Mouse (Mus musculus) skeletal muscle tissue, adult 2 months (tissue): ENCODE measurements around the gene Gstm4.
"Not testable (repeated sequence)": the region's sequence is repeated elsewhere in the genome, so short reads cannot be mapped to it uniquely, and the experiment has no call there.

Experiments
- DNase-seq: peaks from one replicate; pipeline ENCODE4 v3.0.0-alpha.2; 2012; ENCODE audit warnings: low read depth, low spot score

Gstm4 gene

DNA sequence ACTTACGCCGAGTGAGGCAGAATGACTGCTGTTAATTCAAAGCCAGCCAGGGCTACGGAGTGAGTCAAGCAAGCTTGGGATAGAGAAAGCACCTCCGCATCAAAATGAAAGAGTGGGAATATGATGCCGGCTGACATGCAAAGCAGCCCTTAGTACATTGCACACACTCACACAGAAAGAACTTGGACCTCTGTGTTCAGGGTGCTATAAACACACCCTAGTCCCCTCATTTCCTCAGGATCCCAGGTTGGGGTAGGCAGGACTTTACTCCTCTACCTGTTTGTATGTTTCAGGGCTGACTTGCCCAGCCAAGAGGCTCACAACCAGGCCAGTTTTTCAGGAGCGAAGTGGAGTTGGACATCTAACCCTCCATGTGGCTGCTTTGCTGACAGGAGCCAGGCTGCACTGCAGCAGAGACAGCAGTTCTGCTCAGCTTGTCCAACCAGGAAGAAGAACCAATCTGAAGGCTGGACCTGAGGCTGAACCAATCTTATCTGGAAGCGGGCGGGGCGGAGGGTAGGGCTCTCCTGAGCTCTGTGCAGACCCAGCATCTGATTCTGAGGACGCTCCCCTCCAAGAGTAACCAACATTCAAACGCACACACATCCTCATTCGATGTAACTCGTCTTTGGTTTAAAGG is 24.7 kb upstream of the Gstm4 start:
- DNase-seq = peak; percentile 41

DNA sequence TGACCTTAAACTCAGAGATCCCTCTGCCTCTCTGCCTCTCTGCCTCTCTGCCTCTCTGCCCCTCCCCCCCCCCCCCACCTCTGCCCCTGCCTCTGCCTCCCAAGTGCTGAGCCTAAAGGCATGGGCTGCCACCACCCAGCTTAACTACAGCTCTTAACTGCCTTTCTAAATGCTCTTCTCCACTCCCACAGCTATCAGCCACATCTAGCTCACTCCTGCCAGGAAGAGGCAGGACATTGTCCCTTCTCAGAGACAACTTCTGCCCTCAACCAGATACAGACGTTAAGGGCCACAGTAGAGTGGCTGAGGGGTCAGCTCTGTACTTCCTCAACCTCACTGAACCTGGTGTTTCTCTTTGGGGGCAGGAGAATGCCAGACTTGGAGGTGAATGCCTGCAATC is 24.1 kb upstream of the Gstm4 start:
- no peak for DNase-seq

DNA sequence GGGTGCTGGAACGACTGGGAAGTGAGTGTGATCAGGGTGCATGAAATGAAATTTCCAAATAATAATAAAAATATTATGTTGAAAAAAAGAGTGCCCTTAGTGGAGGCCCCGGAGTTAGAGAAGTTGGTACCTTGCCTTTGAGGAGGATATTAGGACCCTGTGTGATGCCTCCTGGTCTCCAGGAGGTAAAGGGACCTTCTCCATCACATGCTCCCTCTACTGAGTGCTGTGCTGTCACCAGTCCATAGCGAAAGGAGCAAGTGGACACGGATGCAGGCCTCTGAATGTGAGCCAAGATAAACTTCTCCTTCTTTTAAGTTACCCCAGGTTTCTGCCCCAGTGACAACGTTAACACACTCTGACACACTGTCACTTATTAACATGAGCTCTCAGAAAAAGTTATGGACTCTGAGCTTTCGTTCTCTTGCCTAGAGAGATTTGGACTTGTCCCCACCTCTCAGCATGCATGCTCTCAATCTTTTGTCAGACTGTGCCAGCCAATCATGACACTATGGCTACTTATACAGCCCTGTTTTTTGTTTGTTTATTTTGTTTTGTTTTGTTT is 22.8 kb upstream of the Gstm4 start:
- DNase-seq = no peak

DNA sequence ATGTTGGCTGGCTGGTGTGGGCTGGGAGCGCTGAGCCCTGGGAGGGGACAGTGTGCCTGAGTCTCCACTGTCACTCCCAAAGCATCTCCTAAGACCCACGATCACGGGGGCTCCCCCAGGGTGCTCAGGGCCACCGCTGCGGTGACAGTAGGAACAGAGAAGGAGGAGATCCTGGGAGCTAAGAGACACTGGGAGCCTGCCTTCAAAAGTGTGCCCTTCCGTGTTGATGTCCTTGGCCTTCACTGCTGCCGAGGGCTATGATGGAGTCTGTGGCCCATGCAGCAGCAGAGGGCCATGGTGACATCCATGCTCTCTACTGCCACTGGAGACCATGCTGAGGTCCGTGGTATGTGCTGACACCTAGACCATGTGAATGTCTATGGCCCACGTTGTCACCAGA is 20.9 kb upstream of the Gstm4 start:
- DNase-seq = no peak

DNA sequence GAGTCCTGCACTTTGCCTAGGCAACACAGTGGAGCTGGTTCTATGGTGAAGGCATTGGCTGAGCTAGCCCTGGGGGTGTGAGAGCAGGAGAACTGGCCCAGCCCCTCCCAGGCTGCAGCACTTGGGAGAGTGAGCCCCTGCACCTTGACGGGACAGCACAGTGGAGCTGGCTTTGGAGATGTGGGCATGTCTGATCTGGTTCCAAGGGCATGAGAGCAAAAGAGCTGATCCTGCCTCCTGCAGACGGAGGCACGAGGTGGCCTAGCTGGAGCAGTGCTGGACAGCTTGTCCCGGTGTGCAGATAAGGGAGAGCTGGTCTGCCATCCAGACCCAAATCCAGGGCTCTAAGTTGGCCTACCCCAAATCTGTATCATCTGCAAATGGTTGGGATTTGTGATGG is 20.0 kb upstream of the Gstm4 start:
- DNase-seq = no peak

DNA sequence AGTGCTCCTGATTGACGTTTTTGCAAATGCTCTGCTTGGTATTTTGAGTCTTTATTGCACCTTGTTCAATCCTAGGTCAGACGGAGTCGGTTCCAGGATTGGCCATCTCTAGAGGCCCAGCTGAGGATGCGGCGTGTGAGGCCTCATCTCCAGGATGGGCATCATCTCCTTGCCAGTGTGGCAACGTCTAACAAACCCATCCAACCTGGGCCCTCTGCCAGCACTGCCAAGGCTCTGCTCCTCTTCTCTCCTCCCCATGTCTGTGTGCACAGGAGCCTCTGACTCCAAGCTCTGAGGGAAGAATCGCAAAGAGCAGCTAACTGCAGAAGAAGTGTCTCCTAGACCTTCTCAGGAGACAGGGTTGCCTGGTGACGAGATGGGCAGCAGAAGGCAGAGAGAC is 18.0 kb upstream of the Gstm4 start:
- DNase-seq = no peak

DNA sequence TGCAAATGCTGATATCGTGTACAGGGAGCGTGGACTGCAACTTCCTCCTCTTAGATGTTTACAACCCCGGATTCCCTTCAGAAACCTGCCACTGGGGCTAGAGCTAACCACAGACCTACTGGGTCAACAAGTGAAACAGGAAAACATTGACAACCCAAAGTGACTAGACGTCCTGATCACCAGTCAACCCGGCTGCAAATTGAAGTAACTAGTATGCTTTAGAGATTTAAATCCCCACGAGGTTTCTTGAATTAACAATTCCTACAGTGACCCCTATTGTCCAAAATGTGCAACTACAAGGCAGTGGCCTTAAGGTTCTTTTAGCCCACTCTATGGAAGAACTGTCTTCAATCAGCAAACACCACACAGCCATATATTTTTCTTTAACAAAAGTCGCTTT is 16.7 kb upstream of the Gstm4 start:
- DNase-seq = peak; percentile 66

DNA sequence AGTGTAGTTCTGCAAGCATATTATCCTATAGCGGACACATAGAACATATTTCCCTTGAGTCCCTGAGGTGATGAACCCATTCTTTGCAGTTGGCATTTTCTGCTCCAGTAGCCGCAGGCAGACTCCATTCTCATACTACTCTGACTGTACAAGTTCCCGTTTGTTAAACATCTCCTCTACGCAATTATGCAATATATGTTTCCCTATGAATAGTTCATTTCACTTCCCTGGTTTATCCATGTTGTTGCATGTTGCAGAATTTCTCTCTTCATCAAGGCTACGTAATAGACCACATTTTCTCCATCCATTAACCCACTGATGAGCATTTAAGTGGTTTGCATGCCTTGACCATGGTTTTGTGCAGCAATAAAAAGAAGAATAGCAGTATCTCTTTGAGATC is 5.8 kb upstream of the Gstm4 start:
- no peak for DNase-seq

DNA sequence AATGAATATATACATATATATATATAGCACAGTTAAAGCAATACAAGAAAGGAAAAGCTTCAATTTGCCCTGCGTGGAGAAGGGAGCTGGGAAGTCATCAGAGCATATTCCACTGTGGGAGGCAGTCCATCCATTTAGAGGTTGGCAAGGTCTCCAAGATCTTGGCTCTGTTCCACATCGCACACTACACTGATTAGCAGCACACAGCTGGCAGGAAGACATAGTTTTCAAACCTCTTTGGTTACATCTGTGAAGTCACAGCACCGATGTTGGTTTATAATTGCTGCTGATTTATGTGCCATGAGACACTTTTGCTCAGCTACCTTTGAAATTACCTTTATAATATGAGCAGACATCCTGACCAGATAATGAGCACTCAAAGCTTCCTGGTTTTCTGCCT is 3.6 kb upstream of the Gstm4 start:
- DNase-seq = no peak

DNA sequence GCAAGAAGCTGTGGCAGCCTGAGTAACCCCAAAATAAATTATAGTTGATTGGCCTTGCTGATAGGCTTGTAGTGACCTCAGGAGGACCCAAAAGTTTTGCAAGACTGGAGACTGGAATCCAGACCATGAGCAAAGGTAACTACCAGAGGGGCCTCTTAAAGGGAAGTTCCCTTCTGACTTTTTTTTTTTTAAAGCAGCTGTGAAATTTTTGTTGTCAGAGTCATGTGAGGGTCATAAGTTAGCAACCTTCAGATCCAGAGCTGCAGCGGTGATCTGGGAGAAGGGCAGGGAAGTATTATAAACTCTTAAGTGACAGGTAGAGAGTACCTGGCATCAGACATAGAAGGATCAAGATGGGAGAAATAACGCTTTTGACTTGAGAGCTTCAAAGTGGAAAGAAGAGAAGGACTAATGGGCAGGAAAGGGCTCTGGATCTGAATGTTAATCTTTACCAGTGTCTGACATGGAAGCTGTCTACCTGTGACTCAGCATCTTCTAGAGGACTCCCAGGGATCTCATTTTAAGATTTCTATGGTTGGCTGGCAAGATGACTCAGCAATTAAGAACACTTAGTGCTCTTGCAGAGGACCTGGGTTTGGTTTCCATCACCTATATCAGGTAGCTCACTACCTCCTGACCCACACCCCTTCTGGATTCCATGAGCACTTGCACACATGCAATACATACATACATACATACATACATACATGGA is 2.4 kb upstream of the Gstm4 start:
- no peak for DNase-seq

DNA sequence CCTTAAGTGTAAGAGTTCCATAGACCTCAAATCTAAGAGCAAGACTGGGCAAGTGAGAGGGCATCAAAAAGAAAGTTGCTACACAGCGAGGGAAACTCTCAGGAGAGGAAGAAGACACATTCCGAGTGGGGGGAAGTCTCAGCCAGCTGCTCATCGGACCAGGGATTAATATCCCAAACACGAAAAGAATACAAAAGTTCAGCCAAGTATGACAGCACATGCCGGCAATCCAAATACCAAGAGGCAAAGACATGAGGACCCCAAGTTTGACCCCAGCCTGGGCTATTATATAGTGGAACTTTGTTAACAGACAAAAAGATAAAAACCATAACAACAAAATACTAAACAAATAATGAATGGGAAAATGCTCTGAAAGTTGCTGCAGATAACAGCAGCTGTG is 11.5 kb downstream of the Gstm4 start:
- no peak for DNase-seq

DNA sequence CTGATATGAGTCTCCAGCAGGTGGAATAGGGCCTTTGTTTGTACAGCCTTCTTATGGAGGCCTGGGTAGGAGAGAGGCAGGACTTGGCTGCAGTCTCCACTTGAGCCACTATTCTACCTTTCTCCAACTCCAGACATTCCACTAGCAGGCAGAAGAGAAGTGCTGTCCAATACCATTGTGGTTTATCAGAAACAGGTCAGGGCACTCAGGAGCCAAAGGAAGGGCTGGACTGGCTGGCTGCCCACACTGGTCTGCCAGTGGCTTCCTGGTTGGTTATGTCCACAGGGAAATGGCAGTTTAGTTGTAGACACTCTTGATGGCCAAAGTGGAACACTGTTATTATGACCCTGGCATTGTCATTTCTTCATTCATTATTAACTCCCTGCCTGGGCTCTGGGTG is 12.6 kb downstream of the Gstm4 start:
- DNase-seq = no peak

DNA sequence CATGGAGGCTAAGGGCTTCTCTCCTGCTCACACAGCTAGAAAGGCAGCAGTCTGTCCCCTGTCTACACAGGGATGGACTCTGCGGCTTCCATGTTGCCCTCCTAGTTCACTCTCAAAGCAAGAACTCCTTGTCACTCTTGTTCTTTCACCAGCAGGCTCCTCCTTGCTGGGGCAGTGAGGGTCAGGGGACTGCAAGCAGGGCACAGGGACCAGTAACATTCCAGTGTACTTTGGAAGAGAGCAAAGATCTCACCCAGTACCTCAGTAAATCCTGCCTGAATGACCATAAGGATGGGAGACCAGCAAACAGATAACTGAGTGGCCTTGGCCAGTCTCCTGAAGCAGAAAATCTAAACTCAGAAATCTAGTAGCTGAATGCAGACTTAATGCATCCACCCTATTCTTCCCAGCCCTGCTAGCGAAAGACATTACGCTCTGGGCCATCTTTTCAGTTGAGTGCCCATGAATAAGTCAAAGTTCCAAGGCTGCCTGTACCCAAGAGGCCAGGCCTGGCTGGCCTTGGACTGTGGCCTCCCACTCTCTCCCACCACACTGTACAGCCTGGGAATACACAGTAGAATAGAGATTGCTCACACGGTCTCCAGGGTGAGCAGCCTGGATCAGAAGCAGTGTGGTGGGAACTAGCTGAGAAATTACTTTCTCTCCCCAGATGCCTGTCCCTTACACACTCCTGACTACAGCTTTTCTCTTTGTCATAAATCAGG is 15.9 kb downstream of the Gstm4 start:
- DNase-seq = no peak

DNA sequence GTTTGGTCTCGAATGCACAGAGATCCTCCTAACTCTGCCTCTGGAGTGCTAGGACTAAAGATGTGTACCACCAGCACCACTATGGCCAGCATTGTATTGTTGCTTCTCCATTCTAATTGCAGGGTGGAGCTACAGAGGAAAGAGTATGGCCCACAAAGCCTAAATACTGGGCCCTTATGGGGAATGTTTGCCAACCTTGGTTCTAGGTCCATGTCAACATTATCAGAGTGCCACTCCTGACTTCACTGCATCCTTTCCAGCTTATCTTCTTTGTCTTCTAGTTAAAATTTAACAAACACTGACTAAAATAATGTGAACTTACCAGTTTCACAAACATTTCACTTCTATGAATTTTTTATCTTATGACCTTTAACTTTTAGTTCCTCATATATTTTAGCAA is 18.1 kb downstream of the Gstm4 start:
- no peak for DNase-seq

DNA sequence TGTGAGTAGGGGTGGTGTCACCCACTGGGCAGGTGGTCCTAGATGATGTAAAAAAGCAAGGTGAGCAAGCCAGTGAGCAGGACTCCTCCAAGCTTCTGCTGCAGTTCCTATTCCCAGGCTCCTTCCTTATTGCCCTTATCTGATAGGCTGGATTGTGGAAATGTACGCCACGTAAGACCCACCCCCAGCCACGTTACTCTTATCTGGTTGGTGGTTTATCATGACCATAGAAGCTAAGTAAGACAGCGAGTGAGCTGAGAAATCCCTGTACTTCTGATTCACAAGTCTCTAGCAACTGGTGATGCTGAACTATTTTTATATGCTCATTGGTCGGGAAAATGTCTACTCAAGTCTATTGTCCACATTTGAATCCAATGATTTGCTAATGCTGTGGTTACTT is 18.6 kb downstream of the Gstm4 start:
- DNase-seq = no peak

DNA sequence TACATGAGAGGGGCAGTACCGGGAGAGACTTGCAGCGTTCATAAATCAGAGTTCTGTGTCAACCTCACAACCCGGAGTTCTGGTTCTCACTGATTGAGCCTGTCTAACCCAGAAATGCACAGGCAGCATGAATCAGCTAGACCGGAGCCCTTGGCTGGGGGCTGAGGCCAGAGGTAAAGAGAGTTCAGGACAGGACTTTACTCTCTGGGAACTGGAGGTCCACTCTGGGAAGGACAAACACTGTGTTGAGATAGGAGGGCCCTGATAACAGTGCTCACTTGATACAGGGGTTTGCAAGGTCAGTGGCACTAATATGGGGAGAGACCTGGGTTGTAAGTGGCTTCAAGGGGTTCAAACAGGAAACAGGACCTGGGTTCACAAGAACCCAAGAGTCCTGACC is 19.4 kb downstream of the Gstm4 start:
- DNase-seq = no peak

DNA sequence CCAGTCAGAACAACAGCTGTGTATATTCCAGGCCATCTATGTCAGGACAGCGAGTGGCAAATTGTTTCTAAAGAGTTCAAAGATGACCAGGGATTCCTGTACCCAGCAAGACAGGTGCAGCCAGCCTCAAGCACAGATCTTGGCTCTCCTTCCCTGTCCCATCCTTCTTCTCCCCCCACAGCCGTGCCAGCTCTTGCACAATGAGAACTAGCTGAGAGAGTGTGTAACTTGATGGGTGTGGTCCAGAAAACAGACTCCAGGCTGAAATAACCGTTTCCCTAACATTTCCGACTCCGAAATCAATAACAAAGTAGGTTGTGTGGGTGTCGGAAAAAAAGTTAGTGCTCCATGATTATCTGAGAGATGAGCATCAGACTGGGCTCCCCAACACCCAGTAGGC is 22.0 kb downstream of the Gstm4 start:
- DNase-seq = peak; percentile 73

DNA sequence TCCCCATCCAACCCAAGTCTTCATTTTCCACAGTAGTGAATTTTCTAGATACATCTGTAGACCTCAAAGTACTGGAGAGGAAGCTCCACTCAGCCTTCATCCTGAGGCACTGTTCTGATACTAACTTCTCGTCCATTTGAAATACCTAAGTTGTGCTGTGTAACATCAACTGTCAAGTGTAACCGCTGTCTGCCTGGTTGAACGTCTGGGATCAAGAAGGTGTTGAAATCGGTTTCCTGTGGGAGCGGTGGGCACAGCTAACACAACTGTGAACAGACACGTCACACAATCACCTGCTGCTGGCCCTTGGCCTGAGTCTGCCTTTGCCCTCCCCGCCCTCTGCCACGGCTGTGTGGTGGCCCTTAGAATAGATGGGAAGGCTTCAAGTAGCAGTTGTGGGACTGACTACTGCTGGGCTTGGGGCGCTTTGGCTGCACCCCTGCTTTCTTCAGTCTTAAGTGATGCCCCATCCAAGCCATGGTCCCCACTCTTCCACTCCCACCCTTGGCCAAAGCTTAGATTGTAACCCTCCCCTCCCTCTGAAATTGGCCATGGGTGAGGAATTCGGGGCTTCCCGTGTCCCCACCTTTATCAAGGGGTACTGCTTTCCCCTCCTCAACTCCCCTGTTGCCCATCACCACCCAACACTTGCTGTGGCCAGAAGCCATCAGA is 24.2 kb downstream of the Gstm4 start:
- DNase-seq = not testable (repeated sequence)

DNA sequence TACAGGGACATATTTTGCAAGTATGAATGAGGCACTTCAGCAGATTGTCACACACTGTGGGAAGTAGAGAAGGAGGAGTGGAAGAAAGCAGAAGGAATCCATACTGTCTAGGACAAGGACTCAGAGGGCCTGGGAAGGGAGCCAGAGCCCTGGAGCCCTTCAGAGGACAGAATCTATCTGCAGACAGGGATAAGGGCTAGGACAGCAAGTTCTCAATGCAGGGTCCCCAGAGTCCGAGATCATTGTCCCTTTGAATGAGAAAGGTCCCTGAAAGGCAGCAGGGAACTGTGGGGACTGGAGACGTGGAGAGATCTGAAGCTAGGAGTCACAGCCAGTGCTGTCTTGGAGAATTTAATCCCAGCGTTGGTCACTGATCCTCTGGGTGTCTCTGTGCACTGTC is 25.5 kb downstream of the Gstm4 start:
- DNase-seq = not testable (repeated sequence)

DNA sequence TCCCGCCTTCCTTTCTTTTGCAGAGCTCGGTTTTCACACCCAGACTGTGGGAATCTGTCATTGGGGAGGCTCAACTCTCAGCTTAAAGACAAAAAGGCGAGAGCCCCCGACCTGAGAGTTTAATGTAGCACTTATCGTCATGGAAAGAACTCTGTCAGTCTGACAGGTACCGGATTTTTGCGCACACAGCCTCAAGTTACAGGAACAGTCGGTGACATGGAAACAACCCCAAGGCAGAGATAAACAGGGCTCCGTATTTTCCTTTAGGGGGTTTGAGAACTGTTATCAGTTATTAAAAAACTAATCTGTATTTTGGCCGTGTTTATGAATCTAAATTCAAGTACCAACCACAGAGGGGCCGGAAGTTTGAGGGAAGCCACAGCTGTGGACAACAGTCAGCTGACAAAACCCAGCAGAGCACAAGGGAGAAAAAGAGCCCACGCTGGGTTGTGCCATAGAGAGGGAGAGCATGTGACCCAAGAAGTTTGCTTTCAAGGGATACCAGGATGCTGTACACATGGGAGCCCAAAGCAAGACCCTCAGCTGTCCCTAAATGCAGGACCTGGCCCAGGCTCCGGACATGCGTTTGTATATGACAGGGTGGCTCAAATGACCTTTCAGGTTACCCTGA is 26.4 kb downstream of the Gstm4 start:
- DNase-seq = no peak

DNA sequence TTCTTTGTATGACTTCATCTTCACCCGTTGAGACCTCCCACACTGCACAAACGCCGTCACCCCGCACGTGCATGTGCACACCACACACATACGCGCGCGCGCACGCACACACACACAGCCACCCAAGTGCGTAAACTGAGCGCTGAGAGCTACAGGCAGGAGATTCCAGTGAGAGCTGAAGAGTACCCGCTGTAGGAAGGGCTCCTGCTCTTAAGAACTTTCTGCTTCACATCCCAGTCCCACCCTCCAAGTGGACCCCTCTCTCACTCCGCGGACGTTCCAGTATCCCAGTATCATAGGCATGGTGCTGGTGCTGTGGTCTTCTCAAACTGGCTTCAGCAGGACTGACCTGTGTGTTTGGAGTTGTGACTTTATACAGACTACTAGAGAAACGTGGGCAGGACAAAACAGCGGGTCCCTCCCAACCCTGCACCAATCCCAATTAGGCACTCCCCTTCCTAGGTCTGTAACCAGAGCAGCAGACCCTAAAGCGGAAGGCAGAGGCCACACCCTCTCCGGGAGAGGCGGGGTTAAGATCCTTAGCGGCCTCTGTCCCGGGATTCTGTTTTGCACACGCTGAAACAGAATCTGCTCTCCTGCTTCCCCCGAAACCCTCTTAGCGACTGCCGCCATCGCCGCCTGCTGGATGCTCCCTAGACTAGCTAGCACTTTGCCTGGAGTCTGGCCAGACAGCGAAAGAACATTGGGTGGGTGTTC is 27.1 kb downstream of the Gstm4 start, which contains the start of gene Gstm1:
Gstm1 (minus strand) TSS at position 501 of the 717 bp plus-strand sequence.
- peak; percentile 98 for DNase-seq
